Mouse (Mus musculus) forebrain, embryonic 10.5 days (tissue): Measurements from ENCODE around the gene Tmem200c. TPM values are rescaled to one million over a fixed set of nuclear protein-coding genes. Genes with fewer than 3 reads are reported as not detected.

ENCODE experiments used
- DNase-seq: peaks from one replicate; pipeline ENCODE4 v3.0.0-alpha.2; 2017; ENCODE audit warnings: low spot score; ENCODE audit errors: extremely low spot score
- H3K27ac ChIP-seq: fragments of 300-500 bp; sonication (generic); 2 replicates; pipeline ENCODE4 v1.5.1; 2016; ENCODE audit warnings: mild to moderate bottlenecking
- H3K27me3 ChIP-seq: fragments of 300-500 bp; sonication (generic); 2 replicates; pipeline ENCODE4 v1.6.1; 2016; ENCODE audit warnings: mild to moderate bottlenecking; ENCODE audit not compliant: poor library complexity, severe bottlenecking
- H3K36me3 ChIP-seq: fragments of 300-500 bp; sonication (generic); replicated peaks from 2 replicates; pipeline ENCODE4 v1.6.1; 2016; ENCODE audit warnings: mild to moderate bottlenecking, moderate library complexity
- H3K4me1 ChIP-seq: fragments of 300-500 bp; sonication (generic); 2 replicates; pipeline ENCODE4 v1.6.1; 2016
- H3K4me3 ChIP-seq: fragments of 300-500 bp; sonication (generic); 2 replicates; pipeline ENCODE4 v1.5.1; 2016; ENCODE audit warnings: mild to moderate bottlenecking, moderate library complexity
- H3K9me3 ChIP-seq: fragments of 300-500 bp; sonication (generic); 2 replicates; pipeline ENCODE4 v1.6.1; 2016; ENCODE audit warnings: mild to moderate bottlenecking, moderate library complexity
- WGBS: fragments of 180-500 bp; shearing (Covaris S2); methylation state at CpG from one replicate; pipeline ENCODE4 v1.1.7; 2016; 5-methylcytosine and 5-hydroxymethylcytosine counted together
- polyA plus RNA-seq: library from polyadenylated mRNA; unstranded; fragments of >200 nt; fragmentation: Nextera tagmentation; extraction: Ambion mirVana; gene quantifications from 2 replicates; pipeline ENCODE4 v1.2.1, GENCODE M21; 2016

Tmem200c gene
- polyA plus RNA-seq, 1 experiment from 2014 or later, result 1.8 TPM

GRCm38 (mm10) chr17:68864175-68864574 lies 37.8 kb downstream of the Tmem200c start:
- 91% methylated on average over 3 of the region's 3 CpGs for WGBS
- no peak for DNase-seq
- Histone ChIP-seq H3K4me1 (no peaks in the 10 kb centered on the region), H3K9me3 (no peaks in the 10 kb centered on the region), H3K4me3 (no peak overlapping the region), H3K27me3 (no peaks in the 10 kb centered on the region), H3K36me3 (no peaks in the 10 kb centered on the region), H3K27ac (no peak overlapping the region)

DNA sequence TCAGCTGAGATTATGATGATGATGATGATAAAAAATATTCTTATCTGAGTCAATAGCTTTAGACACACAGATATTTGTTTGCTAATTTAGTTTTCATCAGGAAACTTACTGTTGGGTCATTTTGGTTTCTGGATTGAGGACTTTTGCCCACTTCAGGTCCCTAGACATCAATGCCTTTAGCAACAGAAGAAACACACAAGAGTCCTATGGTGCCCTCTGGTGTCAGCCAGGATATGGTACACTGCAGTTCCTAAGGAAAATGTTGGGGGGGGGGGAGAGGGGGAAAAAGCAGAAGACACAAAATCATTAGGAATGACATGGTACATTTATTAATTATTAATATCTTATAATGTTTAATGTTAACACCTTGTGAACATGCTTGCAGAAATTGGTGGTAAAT lies 42.0 kb downstream of the Tmem200c start:
- H3K27ac ChIP-seq, result no peak overlapping the region
- no peaks in the 10 kb centered on the region for H3K27me3 ChIP-seq
- H3K9me3 ChIP-seq, result no peaks in the 10 kb centered on the region
- H3K4me3 ChIP-seq, result no peak overlapping the region
- no peaks in the 10 kb centered on the region for H3K36me3 ChIP-seq
- H3K4me1 ChIP-seq, result no peaks in the 10 kb centered on the region
- DNase-seq, result no peak

DNA sequence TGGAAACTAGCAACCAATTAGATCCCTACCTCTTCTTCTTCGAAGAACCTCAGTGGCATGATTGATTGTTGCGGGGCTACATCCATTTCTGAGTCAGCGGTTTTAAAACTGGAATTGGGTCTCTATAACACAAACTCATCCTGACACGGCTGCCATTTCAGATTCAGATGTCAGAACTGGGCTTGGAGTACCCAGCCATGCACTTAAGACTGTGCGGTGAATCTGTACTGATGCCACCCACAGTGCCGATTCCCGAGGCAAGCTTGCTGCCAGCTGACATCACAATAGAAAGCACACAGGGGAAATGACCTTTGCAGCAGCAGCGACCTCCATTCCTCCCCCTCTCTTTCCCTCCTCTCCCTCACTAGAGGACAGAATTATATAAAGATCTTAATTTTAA lies 47.6 kb downstream of the Tmem200c start:
- Histone ChIP-seq H3K4me3 (no peak overlapping the region), H3K27me3 (no peaks in the 10 kb centered on the region), H3K27ac (no peak overlapping the region), H3K9me3 (no peaks in the 10 kb centered on the region), H3K36me3 (no peaks in the 10 kb centered on the region), H3K4me1 (peaks cover 4% of the 10 kb centered on the region; the same call in 1 of the 2 replicates)
- 61% methylated on average over 8 of the region's 8 CpGs for WGBS
- DNase-seq, result no peak

- DNase-seq, result no peak
- Histone ChIP-seq H3K9me3 (no peaks in the 10 kb centered on the region), H3K27me3 (no peaks in the 10 kb centered on the region), H3K36me3 (no peaks in the 10 kb centered on the region), H3K27ac (no peak overlapping the region), H3K4me3 (no peak overlapping the region), H3K4me1 (peaks cover 4% of the 10 kb centered on the region; the same call in 1 of the 2 replicates)
- 74% methylated on average over 5 of the region's 5 CpGs for WGBS
These were observed 48.8 kb downstream of the Tmem200c start for GRCm38 (mm10) chr17:68875251-68875650.

DNA sequence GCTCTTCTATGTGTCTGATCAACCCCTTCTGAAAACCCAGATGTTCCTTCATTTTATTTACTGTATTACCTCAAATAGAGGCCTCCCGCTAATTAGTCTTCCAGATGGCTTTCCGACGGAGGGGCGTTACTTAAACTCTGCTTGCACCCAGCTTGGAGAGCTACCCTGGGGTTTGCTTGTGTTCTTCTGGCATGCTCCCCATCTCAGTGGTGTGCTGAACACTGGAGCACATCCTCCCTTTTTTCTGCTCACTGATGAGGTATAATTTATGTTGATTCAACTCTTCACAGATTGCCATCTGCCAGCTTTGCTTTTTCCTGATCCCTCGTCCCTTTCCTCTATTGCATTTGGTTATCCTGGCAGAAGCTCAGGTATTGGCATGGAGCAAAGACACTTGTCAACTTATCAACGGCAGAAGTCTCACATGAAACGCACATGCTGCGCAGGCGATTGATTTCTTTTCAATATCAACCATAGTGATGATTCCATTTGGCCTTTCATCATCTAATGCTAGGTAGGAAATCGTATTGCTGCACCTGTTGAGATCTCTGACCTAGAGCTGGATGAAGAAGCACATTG lies 49.6 kb downstream of the Tmem200c start:
- H3K9me3 ChIP-seq, result no peaks in the 10 kb centered on the region
- no peak overlapping the region for H3K4me3 ChIP-seq
- 93% methylated on average over 10 of the region's 10 CpGs for WGBS
- H3K36me3 ChIP-seq, result no peaks in the 10 kb centered on the region
- H3K27ac ChIP-seq, result no peak overlapping the region
- H3K27me3 ChIP-seq, result no peaks in the 10 kb centered on the region
- DNase-seq, result no peak
- peaks cover 4% of the 10 kb centered on the region; the same call in 1 of the 2 replicates for H3K4me1 ChIP-seq

DNA sequence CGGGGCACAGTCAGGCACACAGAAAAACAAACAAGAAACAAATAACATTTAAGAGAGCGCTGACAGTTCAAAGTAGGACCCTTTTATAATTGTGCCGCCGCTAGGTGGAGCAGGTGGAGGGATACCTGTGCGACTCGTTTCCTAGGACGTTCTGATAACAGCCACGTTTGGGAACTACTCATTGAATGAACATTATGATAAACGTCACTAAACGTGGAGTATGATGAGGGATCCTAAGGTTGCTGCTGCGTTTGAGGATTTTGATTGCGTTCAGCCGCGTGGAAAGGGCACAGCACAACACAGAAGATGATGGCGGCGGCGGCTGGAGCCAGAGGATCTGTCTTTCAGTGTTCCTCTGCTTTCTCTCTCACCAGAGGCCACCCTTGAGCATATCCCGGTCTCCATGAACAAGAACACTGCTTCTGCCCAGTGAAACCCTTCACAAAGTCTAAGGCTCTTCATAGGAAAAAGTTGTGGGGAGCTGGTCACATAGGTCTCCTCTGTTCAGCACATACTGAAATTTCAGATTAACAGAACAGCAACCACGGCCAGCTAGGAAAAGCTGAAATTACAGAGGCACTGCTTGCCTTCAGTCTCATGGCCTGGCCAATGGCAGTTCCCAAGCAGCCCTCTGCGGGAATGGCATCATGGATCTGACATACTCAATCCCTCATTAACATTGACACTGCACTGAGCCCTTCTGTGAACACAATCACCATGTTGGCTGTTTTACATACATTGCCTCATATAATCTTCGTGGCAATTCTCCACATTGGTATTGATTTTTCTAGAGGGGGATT lies 55.5 kb downstream of the Tmem200c start:
- WGBS, result 17% methylated on average over 21 of the region's 21 CpGs
- Histone ChIP-seq H3K4me3 (peak overlapping the region; percentile 50), H3K36me3 (no peaks in the 10 kb centered on the region), H3K9me3 (no peaks in the 10 kb centered on the region), H3K4me1 (peaks cover 9% of the 10 kb centered on the region), H3K27me3 (no peaks in the 10 kb centered on the region), H3K27ac (0 out of 2 replicates have a peak overlapping the region, but pooled peaks have one; percentile 51)
- peak; percentile 31 for DNase-seq

DNA sequence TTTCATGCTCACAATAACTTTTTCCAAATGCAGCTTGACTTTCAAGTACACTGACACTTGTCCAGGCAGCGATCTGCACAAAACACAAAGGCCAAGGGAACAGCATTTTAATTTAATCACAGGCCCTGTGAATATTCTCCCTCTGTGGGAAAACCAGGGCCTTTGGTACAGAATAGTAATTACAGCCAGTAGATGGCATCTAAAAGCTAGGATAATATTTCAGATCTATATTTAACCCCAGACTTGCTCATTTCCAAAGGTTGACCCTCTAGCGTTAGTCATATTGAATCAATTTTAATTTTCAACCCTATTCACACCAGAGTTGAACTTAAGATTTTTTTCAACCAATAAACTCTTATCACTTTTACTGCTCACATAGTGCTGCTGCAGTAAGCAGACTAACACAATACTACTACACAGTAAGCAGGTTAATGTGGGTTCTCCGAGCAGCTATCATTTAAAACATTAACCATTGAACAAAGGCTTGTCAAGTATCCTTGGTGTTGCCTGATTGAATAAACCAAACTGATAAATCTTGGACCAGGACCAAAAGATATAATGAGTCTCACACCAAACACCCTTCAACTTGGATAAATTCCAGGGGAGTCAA lies 57.2 kb downstream of the Tmem200c start:
- Histone ChIP-seq H3K27me3 (no peaks in the 10 kb centered on the region), H3K4me1 (peaks cover 9% of the 10 kb centered on the region), H3K27ac (no peak overlapping the region), H3K36me3 (no peaks in the 10 kb centered on the region), H3K9me3 (no peaks in the 10 kb centered on the region), H3K4me3 (no peak overlapping the region)
- 91% methylated on average over 3 of the region's 3 CpGs for WGBS
- DNase-seq, result no peak

DNA sequence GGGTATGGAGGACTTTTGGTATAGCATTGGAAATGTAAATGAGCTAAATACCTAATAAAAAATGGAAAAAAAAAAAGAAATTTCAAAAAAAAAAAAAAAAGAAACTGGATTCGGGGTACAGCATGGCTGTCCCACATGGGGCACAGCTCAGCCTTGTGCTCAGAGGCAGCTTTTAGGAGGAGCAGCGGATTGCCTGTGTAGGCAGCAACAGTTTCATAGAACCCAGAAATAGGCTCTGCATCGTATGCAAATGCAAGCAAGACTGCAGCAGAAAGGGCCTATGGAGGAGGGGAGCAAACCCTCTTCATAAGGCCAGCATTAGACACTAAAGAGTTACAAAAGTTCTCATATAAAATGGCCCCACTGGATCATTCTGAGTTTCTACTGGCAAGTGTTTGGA lies 64.2 kb downstream of the Tmem200c start:
- 96% methylated on average over 3 of the region's 3 CpGs for WGBS
- Histone ChIP-seq H3K4me1 (no peaks in the 10 kb centered on the region), H3K4me3 (no peak overlapping the region), H3K27me3 (no peaks in the 10 kb centered on the region), H3K27ac (no peak overlapping the region), H3K36me3 (no peaks in the 10 kb centered on the region), H3K9me3 (no peaks in the 10 kb centered on the region)
- DNase-seq, result no peak

Other genes starting within 250 kb of the Tmem200c start
- gene Epb41l3, start 249.1 kb downstream of the Tmem200c start, polyA plus RNA-seq, result 49.1 and 50.8 TPM in 2 replicates